Mouse (Mus musculus) intestine, embryonic 15.5 days (tissue): ENCODE results near the gene Parvb. TPM values are rescaled to one million over a fixed set of nuclear protein-coding genes. Genes with fewer than 3 reads are reported as not detected.

Experiments
- ATAC-seq: fragments of 200-750 bp; cut with Nextera tagmentation; 2 replicates; pipeline ENCODE4 v1.8.0; 2017; ENCODE audit warnings: moderate TSS enrichment, moderate library complexity
- H3K27ac ChIP-seq: fragments of 300-500 bp; sonication (generic); 2 replicates; pipeline ENCODE4 v1.5.1; 2015; ENCODE audit warnings: mild to moderate bottlenecking, inconsistent platforms
- H3K27me3 ChIP-seq: fragments of 300-500 bp; sonication (generic); replicated peaks from 2 replicates; pipeline ENCODE4 v1.6.1; 2015; ENCODE audit warnings: inconsistent platforms
- H3K36me3 ChIP-seq: fragments of 300-500 bp; sonication (generic); 2 replicates; pipeline ENCODE4 v1.6.1; 2015; ENCODE audit warnings: inconsistent platforms
- H3K4me1 ChIP-seq: fragments of 300-500 bp; sonication (generic); replicated peaks from 2 replicates; pipeline ENCODE4 v1.6.1; 2015; ENCODE audit warnings: inconsistent platforms
- H3K4me2 ChIP-seq: fragments of 300-500 bp; sonication (generic); replicated peaks from 2 replicates; pipeline ENCODE4 v1.6.1; 2015; ENCODE audit warnings: mild to moderate bottlenecking, inconsistent platforms
- H3K4me3 ChIP-seq: fragments of 300-500 bp; sonication (generic); replicated peaks from 2 replicates; pipeline ENCODE4 v1.5.1; 2015; ENCODE audit warnings: inconsistent platforms
- H3K9ac ChIP-seq: fragments of 300-500 bp; sonication (generic); 2 replicates; pipeline ENCODE4 v1.6.1; 2015; ENCODE audit warnings: inconsistent platforms
- H3K9me3 ChIP-seq: fragments of 300-500 bp; sonication (generic); 2 replicates; pipeline ENCODE4 v1.6.1; 2016; ENCODE audit warnings: inconsistent platforms
- WGBS: fragments of 180-500 bp; shearing (Covaris S2); methylation state at CpG from one replicate; pipeline ENCODE4 v1.1.7; 2015; 5-methylcytosine and 5-hydroxymethylcytosine counted together
- polyA plus RNA-seq: library from polyadenylated mRNA; unstranded; fragments of >200 nt; fragmentation: Nextera tagmentation; extraction: Ambion mirVana; gene quantifications from 2 replicates; pipeline ENCODE4 v1.2.1, GENCODE M21; 2015

Gene Parvb
- polyA plus RNA-seq, 1 experiment from 2014 or later, result 3.9 TPM

DNA sequence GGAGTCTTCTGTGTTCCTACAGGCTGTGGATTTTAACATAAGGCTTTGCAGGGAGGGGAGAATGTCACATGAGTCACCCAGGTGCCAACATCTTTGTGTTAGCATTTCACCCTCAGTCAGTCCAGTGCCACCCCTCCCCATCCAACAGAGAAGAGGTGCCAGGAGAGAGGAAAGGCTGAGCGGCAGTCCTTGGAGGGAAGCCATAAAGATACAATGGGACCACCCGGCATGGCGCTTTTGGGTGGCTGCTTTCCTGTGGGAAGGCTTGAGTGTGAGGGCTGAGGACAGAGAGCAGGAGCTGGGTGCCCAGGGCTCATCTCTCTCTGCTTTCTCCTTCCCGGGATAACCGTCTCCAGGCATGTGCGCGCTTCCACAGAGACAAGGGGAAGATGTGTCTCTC is 13.3 kb downstream of the Parvb start:
- H3K27ac ChIP-seq, result no peak overlapping the region
- no peaks in the 10 kb centered on the region for H3K9me3 ChIP-seq
- no peaks in the 10 kb centered on the region for H3K27me3 ChIP-seq
- H3K4me3 ChIP-seq, result no peak overlapping the region
- no peaks in the 10 kb centered on the region for H3K4me1 ChIP-seq
- H3K9ac ChIP-seq, result no peak overlapping the region
- H3K4me2 ChIP-seq, result no peak overlapping the region
- ATAC-seq, result no peak
- no peaks in the 10 kb centered on the region for H3K36me3 ChIP-seq
- 77% methylated on average over 7 of the region's 7 CpGs for WGBS

DNA sequence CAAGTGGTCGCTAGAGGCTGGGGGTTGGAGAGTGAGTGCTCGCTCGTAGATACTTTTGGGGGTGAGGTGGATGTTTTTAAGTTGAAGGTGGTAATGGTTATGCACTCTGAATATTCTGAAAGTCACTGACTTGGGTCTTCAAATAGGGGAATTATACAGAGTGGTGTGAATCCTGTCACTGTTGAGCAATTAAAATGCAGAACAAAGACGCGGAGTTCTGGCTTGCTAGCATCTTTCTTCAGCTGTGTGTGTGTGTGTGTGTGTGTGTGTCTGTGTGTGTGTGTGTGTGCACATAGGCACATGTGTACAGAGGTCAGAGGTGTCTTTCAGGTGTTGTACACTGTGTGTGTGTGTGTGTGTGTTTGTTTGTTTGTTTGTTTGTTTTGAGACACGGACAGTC is 14.4 kb downstream of the Parvb start:
- no peak overlapping the region for H3K4me3 ChIP-seq
- H3K36me3 ChIP-seq, result no peaks in the 10 kb centered on the region
- peaks cover 2% of the 10 kb centered on the region; the same call in 1 of the 2 replicates for H3K4me1 ChIP-seq
- no peaks in the 10 kb centered on the region for H3K9me3 ChIP-seq
- ATAC-seq, result no peak
- WGBS, result 93% methylated on average over 6 of the region's 6 CpGs
- H3K4me2 ChIP-seq, result no peak overlapping the region
- no peaks in the 10 kb centered on the region for H3K27me3 ChIP-seq
- H3K27ac ChIP-seq, result no peak overlapping the region
- no peak overlapping the region for H3K9ac ChIP-seq

GRCm38 (mm10) chr15:84247309-84247708 is 15.5 kb downstream of the Parvb start:
- 96% methylated on average over 3 of the region's 3 CpGs for WGBS
- Histone ChIP-seq H3K27me3 (no peaks in the 10 kb centered on the region), H3K4me3 (no peak overlapping the region), H3K36me3 (no peaks in the 10 kb centered on the region), H3K4me1 (peaks cover 2% of the 10 kb centered on the region; the same call in 1 of the 2 replicates), H3K9ac (no peak overlapping the region), H3K27ac (no peak overlapping the region), H3K4me2 (no peak overlapping the region), H3K9me3 (no peaks in the 10 kb centered on the region)
- no peak for ATAC-seq

DNA sequence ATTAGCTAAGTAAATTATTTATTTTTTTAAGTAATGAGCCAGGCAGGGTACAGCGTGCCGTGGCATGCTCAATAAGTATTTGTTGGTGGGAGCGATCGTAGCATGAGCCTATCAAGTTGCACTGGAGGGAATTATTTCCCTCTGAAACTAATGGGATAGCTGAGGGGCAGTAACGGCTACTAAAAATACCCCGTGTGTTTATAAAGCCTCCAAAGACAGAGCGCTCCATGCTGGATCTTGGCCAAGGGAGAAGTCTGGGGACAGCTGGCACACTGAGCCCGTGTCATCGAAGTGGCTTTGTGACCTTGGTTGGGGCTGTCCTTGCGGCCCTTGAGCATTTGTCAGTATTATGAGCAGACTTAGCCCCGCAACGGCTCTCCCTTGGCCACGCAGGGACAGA is 19.4 kb downstream of the Parvb start:
- Histone ChIP-seq H3K9ac (no peak overlapping the region), H3K36me3 (no peaks in the 10 kb centered on the region), H3K9me3 (no peaks in the 10 kb centered on the region), H3K27ac (no peak overlapping the region), H3K4me3 (no peak overlapping the region), H3K4me1 (peaks cover 7% of the 10 kb centered on the region; the same call in 1 of the 2 replicates), H3K27me3 (no peaks in the 10 kb centered on the region), H3K4me2 (no peak overlapping the region)
- 42% methylated on average over 13 of the region's 13 CpGs for WGBS
- ATAC-seq, result peak; percentile 34; the same call in 1 of the 2 replicates

GRCm38 (mm10) chr15:84252645-84253044 is 20.8 kb downstream of the Parvb start:
- WGBS, result 89% methylated on average over 7 of the region's 7 CpGs
- Histone ChIP-seq H3K36me3 (no peaks in the 10 kb centered on the region), H3K27me3 (no peaks in the 10 kb centered on the region), H3K4me3 (no peak overlapping the region), H3K9ac (no peak overlapping the region), H3K27ac (no peak overlapping the region), H3K9me3 (no peaks in the 10 kb centered on the region), H3K4me1 (peaks cover 7% of the 10 kb centered on the region; the same call in 1 of the 2 replicates), H3K4me2 (no peak overlapping the region)
- ATAC-seq, result no peak

DNA sequence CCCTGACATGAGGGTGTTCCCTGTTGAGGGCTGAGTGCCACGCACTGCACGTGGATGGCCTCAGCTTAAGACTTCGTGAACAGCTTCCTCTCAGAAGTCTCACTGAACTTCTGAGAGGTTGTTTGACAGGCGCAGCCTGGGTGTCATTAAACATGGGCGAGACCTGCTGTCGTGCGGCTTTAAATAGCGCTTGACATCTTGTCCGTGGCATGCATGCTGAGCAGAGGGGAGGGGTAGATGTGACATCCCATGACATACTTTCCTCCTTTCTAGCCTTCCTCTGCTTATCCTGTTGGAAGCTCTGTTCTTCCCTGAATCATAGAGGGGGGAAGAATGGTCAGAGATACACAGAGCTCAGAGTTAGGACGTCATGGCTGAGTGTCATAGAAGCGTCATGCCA is 21.9 kb downstream of the Parvb start:
- 34% methylated on average over 11 of the region's 11 CpGs for WGBS

GRCm38 (mm10) chr15:84254387-84254786 is 22.5 kb downstream of the Parvb start:
- H3K4me2 ChIP-seq, result no peak overlapping the region
- WGBS, result 53% methylated on average over 8 of the region's 8 CpGs
- H3K27me3 ChIP-seq, result no peaks in the 10 kb centered on the region
- no peak for ATAC-seq
- no peak overlapping the region for H3K27ac ChIP-seq
- no peaks in the 10 kb centered on the region for H3K9me3 ChIP-seq
- H3K4me1 ChIP-seq, result peaks cover 7% of the 10 kb centered on the region; the same call in 1 of the 2 replicates
- no peaks in the 10 kb centered on the region for H3K36me3 ChIP-seq
- H3K4me3 ChIP-seq, result no peak overlapping the region
- no peak overlapping the region for H3K9ac ChIP-seq

More for the DNA sequence above, 21.9 kb downstream of the Parvb start:
- Histone ChIP-seq H3K9ac (no peak overlapping the region), H3K27me3 (no peaks in the 10 kb centered on the region), H3K27ac (no peak overlapping the region), H3K4me3 (no peak overlapping the region), H3K36me3 (no peaks in the 10 kb centered on the region), H3K4me2 (no peak overlapping the region), H3K9me3 (no peaks in the 10 kb centered on the region), H3K4me1 (peaks cover 7% of the 10 kb centered on the region; the same call in 1 of the 2 replicates)
- ATAC-seq, result no peak

DNA sequence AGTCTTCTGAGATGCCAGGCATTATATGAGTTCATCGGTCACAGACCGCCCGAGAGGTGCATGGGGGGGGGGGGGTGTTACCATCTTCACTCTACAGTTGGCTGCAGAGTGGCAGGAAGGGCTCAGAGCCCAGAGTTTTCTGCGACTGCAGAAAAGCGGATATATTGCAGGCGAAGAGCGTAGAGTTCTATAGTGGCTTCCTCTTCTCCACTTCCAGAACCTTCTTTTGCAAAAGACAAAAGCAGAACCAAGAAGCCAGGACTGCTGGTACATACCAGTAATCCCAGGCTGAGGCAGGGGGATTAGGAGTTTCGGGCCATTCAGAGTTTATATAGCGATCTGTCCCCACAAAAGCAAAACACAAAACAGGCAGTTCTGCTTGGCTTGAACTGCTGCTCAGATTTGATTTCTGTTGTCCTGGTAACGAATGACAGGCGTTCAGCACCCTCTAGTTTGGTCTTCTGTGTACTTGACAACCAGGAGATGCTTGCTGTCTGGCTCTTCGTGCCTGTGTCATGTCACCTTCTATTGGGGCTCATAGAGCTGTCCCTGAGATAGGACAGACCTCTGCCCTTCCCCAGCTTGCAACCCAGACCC is 24.5 kb downstream of the Parvb start:
- H3K9ac ChIP-seq, result no peak overlapping the region
- H3K27me3 ChIP-seq, result no peaks in the 10 kb centered on the region
- H3K4me3 ChIP-seq, result no peak overlapping the region
- H3K4me1 ChIP-seq, result peaks cover 5% of the 10 kb centered on the region; the same call in 1 of the 2 replicates
- H3K36me3 ChIP-seq, result no peaks in the 10 kb centered on the region
- no peak overlapping the region for H3K4me2 ChIP-seq
- WGBS, result 74% methylated on average over 12 of the region's 12 CpGs
- ATAC-seq, result no peak
- no peaks in the 10 kb centered on the region for H3K9me3 ChIP-seq
- H3K27ac ChIP-seq, result no peak overlapping the region

- Histone ChIP-seq H3K4me3 (no peak overlapping the region), H3K4me1 (peaks cover 5% of the 10 kb centered on the region; the same call in 1 of the 2 replicates), H3K27ac (no peak overlapping the region), H3K27me3 (no peaks in the 10 kb centered on the region), H3K4me2 (no peak overlapping the region), H3K9me3 (no peaks in the 10 kb centered on the region), H3K36me3 (no peaks in the 10 kb centered on the region), H3K9ac (no peak overlapping the region)
- ATAC-seq, result no peak
- WGBS, result 82% methylated on average over 5 of the region's 5 CpGs
Measured at GRCm38 (mm10) chr15:84256864-84257263, 25.0 kb downstream of the Parvb start.

GRCm38 (mm10) chr15:84258602-84259355 is 26.9 kb downstream of the Parvb start:
- Histone ChIP-seq H3K4me2 (no peak overlapping the region), H3K27me3 (no peaks in the 10 kb centered on the region), H3K9me3 (no peaks in the 10 kb centered on the region), H3K4me3 (no peak overlapping the region), H3K27ac (no peak overlapping the region), H3K9ac (no peak overlapping the region), H3K4me1 (peaks cover 2% of the 10 kb centered on the region; the same call in 1 of the 2 replicates), H3K36me3 (no peaks in the 10 kb centered on the region)
- 77% methylated on average over 9 of the region's 9 CpGs for WGBS
- ATAC-seq, result no peak

- Histone ChIP-seq H3K4me2 (no peak overlapping the region), H3K36me3 (no peaks in the 10 kb centered on the region), H3K9me3 (no peaks in the 10 kb centered on the region), H3K9ac (no peak overlapping the region), H3K27ac (no peak overlapping the region), H3K4me1 (no peaks in the 10 kb centered on the region), H3K27me3 (no peaks in the 10 kb centered on the region), H3K4me3 (no peak overlapping the region)
- ATAC-seq, result peak; percentile 53; the same call in 1 of the 2 replicates
- WGBS, result 33% methylated on average over 22 of the region's 22 CpGs
Measured at GRCm38 (mm10) chr15:84260123-84260822, 28.4 kb downstream of the Parvb start.

- no peaks in the 10 kb centered on the region for H3K9me3 ChIP-seq
- H3K4me2 ChIP-seq, result no peak overlapping the region
- H3K27ac ChIP-seq, result no peak overlapping the region
- no peak overlapping the region for H3K9ac ChIP-seq
- no peak overlapping the region for H3K4me3 ChIP-seq
- no peaks in the 10 kb centered on the region for H3K27me3 ChIP-seq
- no peaks in the 10 kb centered on the region for H3K4me1 ChIP-seq
- no peak for ATAC-seq
- no peaks in the 10 kb centered on the region for H3K36me3 ChIP-seq
- WGBS, result 92% methylated on average over 6 of the region's 6 CpGs
Measured at GRCm38 (mm10) chr15:84262630-84263029, 30.8 kb downstream of the Parvb start.
